Mouse (Mus musculus) heart, embryonic 11.5 days (tissue): ENCODE measurements around the gene Dnajb7. TPM values are rescaled to one million over a fixed set of nuclear protein-coding genes. Genes with fewer than 3 reads are reported as not detected.

Experiments
- ATAC-seq: fragments of 200-750 bp; cut with Nextera tagmentation; replicated peaks from 2 replicates; pipeline ENCODE4 v1.8.0; 2017; ENCODE audit warnings: moderate library complexity; ENCODE audit not compliant: insufficient number of reproducible peaks, low FRiP score, low TSS enrichment
- H3K27ac ChIP-seq: fragments of 300-500 bp; sonication (generic); 2 replicates; pipeline ENCODE4 v1.5.1; 2014; ENCODE audit warnings: mild to moderate bottlenecking, low read depth, low read length
- H3K27me3 ChIP-seq: fragments of 300-500 bp; sonication (generic); 2 replicates; pipeline ENCODE4 v1.6.1; 2014; ENCODE audit warnings: mild to moderate bottlenecking, low read length, mixed read lengths; ENCODE audit not compliant: control insufficient read depth, insufficient read depth
- H3K36me3 ChIP-seq: fragments of 300-500 bp; sonication (generic); 2 replicates; pipeline ENCODE4 v1.6.1; 2014; ENCODE audit warnings: mild to moderate bottlenecking, low read length, moderate library complexity, mixed read lengths; ENCODE audit not compliant: control insufficient read depth, insufficient read depth
- H3K4me1 ChIP-seq: fragments of 300-500 bp; sonication (generic); 2 replicates; pipeline ENCODE4 v1.6.1; 2014; ENCODE audit warnings: low read length; ENCODE audit not compliant: control insufficient read depth, insufficient read depth
- H3K4me2 ChIP-seq: fragments of 300-500 bp; sonication (generic); 2 replicates; pipeline ENCODE4 v1.6.1; 2014; ENCODE audit warnings: mild to moderate bottlenecking, moderate library complexity
- H3K4me3 ChIP-seq: fragments of 300-500 bp; sonication (generic); 2 replicates; pipeline ENCODE4 v1.5.1; 2014; ENCODE audit warnings: low read depth, low read length
- H3K9ac ChIP-seq: fragments of 300-500 bp; sonication (generic); 2 replicates; pipeline ENCODE4 v1.6.1; 2014; ENCODE audit warnings: mild to moderate bottlenecking, low read depth, low read length, moderate library complexity
- H3K9me3 ChIP-seq: fragments of 300-500 bp; sonication (generic); replicated peaks from 2 replicates; pipeline ENCODE4 v1.6.1; 2016; ENCODE audit warnings: low read length; ENCODE audit not compliant: control insufficient read depth
- WGBS: fragments of 180-500 bp; shearing (Covaris S2); extraction: QIAGEN DNeasy Blood & Tissue Kit; methylation state at CpG from one replicate; pipeline ENCODE4 v1.1.7; 2014; ENCODE audit not compliant: insufficient replicate concordance; 5-methylcytosine and 5-hydroxymethylcytosine counted together
- polyA plus RNA-seq: library from polyadenylated mRNA; unstranded; fragments of >200 nt; fragmentation: Nextera tagmentation; extraction: Ambion mirVana; gene quantifications from 2 replicates; pipeline ENCODE4 v1.2.1, GENCODE M21; 2014

Dnajb7 gene
- polyA plus RNA-seq, 1 experiment from 2014 or later: 1.2 TPM

- H3K4me3 ChIP-seq: peak overlapping the region; percentile 54; the same call in 1 of the 2 replicates
- WGBS: 21% methylated on average over 10 of the region's 10 CpGs
- peak overlapping the region; percentile 66 for H3K4me2 ChIP-seq
- 0 out of 2 replicates have a peak, but pooled peaks cover 3% of the 10 kb centered on the region for H3K4me1 ChIP-seq
- no peaks in the 10 kb centered on the region for H3K27me3 ChIP-seq
- H3K27ac ChIP-seq: peak overlapping the region; percentile 62; the same call in 1 of the 2 replicates
- H3K36me3 ChIP-seq: peaks cover 8% of the 10 kb centered on the region
- ATAC-seq: no peak
- no peak overlapping the region for H3K9ac ChIP-seq
- H3K9me3 ChIP-seq: no peaks in the 10 kb centered on the region
These were observed 46.6 kb downstream of the Dnajb7 start for GRCm38 (mm10) chr15:81361417-81362015.

GRCm38 (mm10) chr15:81361022-81361404 is 47.1 kb downstream of the Dnajb7 start:
- H3K27ac ChIP-seq: peak overlapping the region; percentile 62; the same call in 1 of the 2 replicates
- peak; percentile 36; the same call in 1 of the 2 replicates for ATAC-seq
- H3K4me1 ChIP-seq: 0 out of 2 replicates have a peak, but pooled peaks cover 3% of the 10 kb centered on the region
- no peaks in the 10 kb centered on the region for H3K9me3 ChIP-seq
- WGBS: 35% methylated on average over 6 of the region's 6 CpGs
- H3K4me3 ChIP-seq: peak overlapping the region; percentile 54
- no peak overlapping the region for H3K9ac ChIP-seq
- peaks cover 5% of the 10 kb centered on the region for H3K36me3 ChIP-seq
- peak overlapping the region; percentile 66 for H3K4me2 ChIP-seq
- H3K27me3 ChIP-seq: no peaks in the 10 kb centered on the region

- Histone ChIP-seq H3K9ac (peak within 1 kb of the TSS; percentile 66), H3K4me1 (0 out of 2 replicates have a peak, but pooled peaks cover 3% of the 10 kb centered on the region), H3K4me3 (peak within 1 kb of the TSS; percentile 54), H3K9me3 (no peaks in the 10 kb centered on the region), H3K27ac (peak within 1 kb of the TSS; percentile 62; the same call in 1 of the 2 replicates), H3K27me3 (no peaks in the 10 kb centered on the region), H3K36me3 (peaks cover 5% of the 10 kb centered on the region), H3K4me2 (peak within 1 kb of the TSS; percentile 66)
- ATAC-seq: peak; percentile 97
- WGBS: 1% methylated on average over 30 of the region's 30 CpGs
These were observed 47.6 kb downstream of the Dnajb7 start, which contains the start of gene Slc25a17 for GRCm38 (mm10) chr15:81360345-81361021. Gene Slc25a17 (minus strand): TSS chr15:81360812.

GRCm38 (mm10) chr15:81359421-81359820 is 48.7 kb downstream of the Dnajb7 start:
- Histone ChIP-seq H3K27ac (no peak overlapping the region), H3K27me3 (no peaks in the 10 kb centered on the region), H3K36me3 (peaks cover 3% of the 10 kb centered on the region; the same call in 1 of the 2 replicates), H3K9me3 (no peaks in the 10 kb centered on the region), H3K4me2 (peak overlapping the region; percentile 66; the same call in 1 of the 2 replicates), H3K4me3 (no peak overlapping the region), H3K9ac (no peak overlapping the region), H3K4me1 (0 out of 2 replicates have a peak, but pooled peaks cover 3% of the 10 kb centered on the region)
- WGBS: 88% methylated on average over 5 of the region's 5 CpGs
- ATAC-seq: no peak

- H3K4me1 ChIP-seq: 0 out of 2 replicates have a peak, but pooled peaks cover 3% of the 10 kb centered on the region
- no peaks in the 10 kb centered on the region for H3K9me3 ChIP-seq
- H3K9ac ChIP-seq: no peak overlapping the region
- no peak for ATAC-seq
- peaks cover 3% of the 10 kb centered on the region; the same call in 1 of the 2 replicates for H3K36me3 ChIP-seq
- no peak overlapping the region for H3K27ac ChIP-seq
- no peaks in the 10 kb centered on the region for H3K27me3 ChIP-seq
- no peak overlapping the region for H3K4me2 ChIP-seq
- H3K4me3 ChIP-seq: no peak overlapping the region
- 78% methylated on average over 3 of the region's 3 CpGs for WGBS
These were observed 49.2 kb downstream of the Dnajb7 start for GRCm38 (mm10) chr15:81358943-81359342.

GRCm38 (mm10) chr15:81356946-81357345 is 51.2 kb downstream of the Dnajb7 start:
- Histone ChIP-seq H3K27me3 (no peaks in the 10 kb centered on the region), H3K27ac (no peak overlapping the region), H3K4me3 (no peak overlapping the region), H3K4me1 (0 out of 2 replicates have a peak, but pooled peaks cover 3% of the 10 kb centered on the region), H3K9me3 (no peaks in the 10 kb centered on the region), H3K9ac (no peak overlapping the region), H3K36me3 (no peaks in the 10 kb centered on the region), H3K4me2 (no peak overlapping the region)
- no peak for ATAC-seq
- WGBS: 45% methylated on average over 5 of the region's 5 CpGs

Other genes with a start within 250 kb of the Dnajb7 start
- 15.3 and 20.9 TPM in 2 replicates for gene Mrtfa, start 217.5 kb downstream of the Dnajb7 start, polyA plus RNA-seq
- gene Mchr1, start 172.8 kb downstream of the Dnajb7 start, polyA plus RNA-seq: 0.15 TPM in 1 of 2 replicates, not detected in the other
- 58.7 and 59.6 TPM in 2 replicates for gene Slc25a17, start 47.5 kb downstream of the Dnajb7 start, polyA plus RNA-seq
- 138 and 140 TPM in 2 replicates for gene St13, start 8.2 kb downstream of the Dnajb7 start, polyA plus RNA-seq
- 9.6 and 11.4 TPM in 2 replicates for gene Xpnpep3, start 8.2 kb downstream of the Dnajb7 start, polyA plus RNA-seq
- gene Rbx1, start 58.0 kb upstream of the Dnajb7 start, polyA plus RNA-seq: 397 and 442 TPM in 2 replicates
- 21.4 and 26.9 TPM in 2 replicates for gene Ep300, start 177.1 kb upstream of the Dnajb7 start, polyA plus RNA-seq